Mouse (Mus musculus): Measurements from ENCODE around the gene Tbrg4.

Tbrg4 gene

DNA sequence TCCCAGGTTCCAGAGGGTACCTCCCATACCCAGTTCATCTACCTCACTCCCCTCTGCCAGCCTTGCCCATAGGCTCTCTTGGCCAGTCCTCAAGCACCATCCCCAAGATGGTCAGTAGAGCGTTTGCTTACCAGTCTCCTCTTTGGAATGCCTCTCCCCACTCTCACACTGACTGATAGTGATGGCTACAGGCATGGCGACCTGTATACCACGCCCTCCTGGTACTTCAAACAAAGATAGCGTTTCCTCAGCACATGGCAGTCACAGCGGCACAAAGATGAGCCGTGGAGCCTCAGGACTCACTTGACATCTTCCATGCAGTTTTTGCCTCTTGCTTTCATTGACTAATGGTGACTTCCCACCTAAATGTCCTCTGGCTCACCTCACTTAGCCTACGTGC lies 36.0 kb downstream of the Tbrg4 start:
- no peak for DNase-seq

DNA sequence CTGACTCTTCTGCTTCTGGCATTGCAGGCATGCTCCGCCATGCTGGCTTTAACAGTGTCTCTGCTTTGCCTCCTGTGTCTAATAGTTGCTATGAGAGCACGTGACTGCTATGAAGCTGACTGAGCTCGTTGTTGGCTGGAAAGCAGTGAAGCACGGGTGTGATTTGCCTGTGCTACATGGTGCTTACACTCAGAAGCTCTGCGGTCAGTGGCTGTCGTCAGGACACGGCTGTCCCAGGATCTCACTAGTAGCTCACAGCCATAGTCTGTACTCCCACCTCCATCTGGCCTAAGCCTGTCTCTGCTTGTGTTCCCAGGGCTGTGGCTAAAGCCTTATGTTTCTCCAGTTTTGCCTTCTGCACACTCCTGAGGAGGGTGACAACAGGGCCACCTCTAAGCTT lies 37.6 kb downstream of the Tbrg4 start:
- DNase-seq = no peak

DNA sequence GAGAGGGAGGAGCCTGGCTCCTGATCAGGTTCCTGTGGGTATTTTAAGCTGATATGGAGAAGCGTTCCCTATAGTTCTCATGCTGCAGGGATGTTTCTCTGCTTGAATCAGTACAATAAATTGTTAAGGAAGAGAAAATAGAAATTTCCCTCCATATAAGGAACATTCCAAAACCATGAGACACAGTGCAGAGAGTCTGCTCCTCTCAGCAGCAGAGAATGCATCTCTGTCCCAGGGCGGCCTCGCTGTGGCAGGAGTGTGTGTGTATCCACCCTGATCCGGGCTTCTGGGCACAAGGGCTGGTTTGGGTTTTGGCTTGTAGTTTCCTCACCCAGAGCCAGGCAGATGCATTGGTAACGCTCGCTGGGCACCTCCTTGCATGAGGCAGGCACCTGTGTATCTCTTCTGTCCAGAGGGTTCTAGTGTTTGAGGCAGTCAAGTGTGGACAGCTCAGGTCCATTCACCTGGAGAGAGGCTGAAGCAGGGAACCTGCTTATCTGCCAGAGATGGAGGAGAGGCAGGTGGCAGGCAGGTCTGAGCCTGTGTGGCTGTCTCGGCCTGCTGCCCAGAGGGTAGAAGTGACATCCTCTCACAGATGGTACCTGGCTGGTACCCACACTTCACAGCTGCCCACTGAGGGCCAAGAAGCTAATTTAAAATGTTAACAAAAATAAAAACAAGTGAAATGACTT lies 38.5 kb downstream of the Tbrg4 start:
- DNase-seq = no peak

DNA sequence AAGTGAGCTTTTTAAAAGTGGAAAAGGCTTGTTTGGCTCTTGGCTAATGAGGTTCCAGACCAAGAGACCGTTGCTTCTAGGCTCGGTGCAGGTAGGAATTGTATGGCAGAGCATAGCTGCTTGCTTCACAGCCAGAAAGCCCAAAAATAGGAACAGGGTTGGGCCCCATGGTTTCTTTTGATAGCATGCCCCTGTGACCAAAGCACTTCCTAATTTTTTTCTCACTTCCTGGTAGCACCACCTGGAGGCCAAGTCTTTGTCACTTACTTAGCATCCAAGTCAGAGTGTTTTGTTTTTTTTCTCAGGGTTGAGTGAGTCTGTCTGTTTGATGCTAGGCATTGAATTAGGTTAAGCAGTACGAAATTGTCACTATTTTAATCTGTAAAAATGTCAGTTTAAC lies 39.2 kb downstream of the Tbrg4 start:
- no peak for DNase-seq

DNA sequence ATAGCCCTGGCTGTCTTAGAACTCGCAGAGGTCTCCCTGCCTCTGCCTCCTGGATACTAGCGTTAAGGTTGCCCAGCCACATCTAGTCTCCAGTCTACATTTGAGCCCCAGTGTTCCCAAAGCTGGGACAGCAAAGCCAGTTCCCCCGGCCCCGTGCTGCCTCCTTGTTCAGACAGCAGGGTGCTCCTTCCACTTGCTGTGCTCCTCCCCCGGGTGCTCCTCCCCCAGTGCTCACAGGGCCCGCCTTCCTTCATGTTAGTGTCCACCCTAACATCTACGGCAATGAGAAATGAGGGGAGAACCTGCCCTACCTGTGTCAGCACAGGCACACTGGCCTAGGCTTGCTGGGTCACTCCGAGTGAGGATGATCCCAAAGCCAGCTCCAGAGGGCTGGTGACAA lies 40.1 kb downstream of the Tbrg4 start:
- no peak for DNase-seq

DNA sequence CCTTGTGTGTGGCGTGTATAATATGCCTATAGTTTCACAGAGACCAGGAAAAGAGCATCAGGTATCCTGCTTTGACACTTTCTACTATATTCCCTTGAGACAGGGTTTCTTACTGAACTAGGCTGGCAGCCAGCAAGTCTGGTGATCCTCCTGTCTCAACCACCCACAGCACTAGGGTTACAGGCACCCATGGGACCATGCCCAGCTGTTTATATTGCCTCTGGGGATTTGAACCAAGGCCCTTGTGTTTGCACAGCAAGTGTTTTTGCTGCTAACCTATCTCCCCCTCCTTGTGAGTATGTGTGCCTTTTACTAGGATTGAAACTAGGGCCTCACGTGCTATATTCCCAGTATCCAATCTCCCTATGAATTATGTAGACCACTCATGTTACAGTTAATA lies 44.3 kb downstream of the Tbrg4 start:
- no peak for DNase-seq

DNA sequence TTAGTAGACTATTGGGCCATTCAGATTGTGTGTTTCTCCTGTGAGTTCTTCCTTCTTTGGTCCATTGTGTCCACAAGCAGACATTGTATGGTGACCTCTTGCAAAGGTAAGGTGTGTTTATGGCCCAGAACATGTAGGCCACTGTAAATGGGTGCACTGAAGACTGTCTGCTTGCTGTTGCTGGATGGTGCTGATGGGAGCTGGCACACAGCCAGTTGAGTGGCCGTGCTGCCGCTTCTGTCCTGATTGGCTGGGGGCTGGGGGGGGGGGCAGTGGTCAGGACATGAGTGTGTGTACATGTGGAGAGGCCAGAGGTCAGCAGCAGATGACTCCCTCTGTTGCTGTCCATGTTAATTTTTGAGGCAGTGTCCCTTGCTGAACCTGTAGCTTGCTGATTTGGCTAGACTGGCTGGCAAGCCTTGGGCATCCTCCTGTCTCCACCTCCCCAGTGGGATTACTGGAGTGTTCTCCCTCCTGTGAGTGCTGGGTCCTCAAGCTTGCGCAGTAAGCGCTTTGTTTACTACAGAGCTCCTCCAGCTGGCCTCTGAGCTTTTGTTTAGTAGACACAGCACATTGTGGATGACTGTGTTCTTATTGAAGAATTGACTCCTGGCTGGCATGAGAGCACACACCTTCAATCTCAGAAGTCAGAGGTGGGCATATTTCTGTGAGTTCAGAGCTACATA lies 45.7 kb downstream of the Tbrg4 start:
- no peak for DNase-seq

DNA sequence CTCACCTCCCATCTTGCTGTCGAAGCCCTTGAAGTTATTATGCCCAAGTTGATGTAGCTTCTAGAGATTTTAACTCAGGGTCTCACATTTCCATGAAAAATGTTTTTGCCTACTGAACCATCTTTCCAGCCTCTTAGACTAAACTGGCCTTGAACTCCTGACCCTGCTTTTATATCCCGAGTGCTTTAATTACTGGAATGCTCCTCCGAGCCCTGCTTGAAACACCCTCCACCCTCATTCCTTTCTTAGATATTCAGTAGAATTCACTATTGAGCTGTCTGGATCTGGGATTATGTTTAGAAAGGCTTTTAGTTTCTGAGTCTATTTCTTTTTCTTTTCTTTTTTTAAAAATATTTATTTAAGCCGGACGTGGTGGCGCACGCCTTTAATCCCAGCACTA lies 46.5 kb downstream of the Tbrg4 start:
- no peak for DNase-seq

DNA sequence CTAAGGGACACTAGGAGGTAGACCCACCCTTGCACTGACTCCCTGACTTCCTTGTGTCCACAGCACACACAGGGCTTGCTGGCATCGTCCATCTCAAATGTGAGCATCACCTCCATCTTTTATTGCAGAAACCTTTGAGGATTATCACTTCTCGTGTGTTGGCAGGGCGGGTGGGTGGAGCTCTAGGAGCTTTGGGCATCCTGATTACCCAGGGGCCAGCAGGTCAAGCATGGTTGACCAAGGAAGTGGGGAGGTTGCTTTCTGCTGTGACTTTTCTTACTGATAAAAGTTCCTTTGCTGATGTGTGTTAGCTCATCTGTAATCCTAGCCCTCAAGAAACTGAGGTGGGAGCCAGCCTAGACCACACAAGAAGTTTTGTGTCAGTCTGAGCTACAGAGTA lies 49.7 kb downstream of the Tbrg4 start:
- no peak for DNase-seq

DNA sequence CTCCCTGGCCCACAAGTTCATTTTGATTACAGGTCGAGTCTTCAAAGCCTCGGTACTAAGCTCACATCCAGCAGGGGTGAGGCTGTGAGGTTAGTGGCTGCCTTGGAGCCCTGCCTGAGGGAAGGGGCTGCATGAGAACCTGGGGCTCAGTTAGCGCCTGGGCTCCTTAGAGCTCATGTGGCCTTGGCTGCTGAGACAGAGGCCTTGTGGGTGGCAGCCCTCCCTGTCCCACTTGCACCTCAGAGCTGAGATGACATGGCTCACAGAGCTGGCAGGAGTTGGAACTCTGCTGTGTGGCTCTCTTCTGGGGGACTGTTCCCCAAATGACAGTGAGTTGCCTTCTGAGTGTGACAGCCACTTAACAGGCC lies 56.5 kb downstream of the Tbrg4 start:
- no peak for DNase-seq

DNA sequence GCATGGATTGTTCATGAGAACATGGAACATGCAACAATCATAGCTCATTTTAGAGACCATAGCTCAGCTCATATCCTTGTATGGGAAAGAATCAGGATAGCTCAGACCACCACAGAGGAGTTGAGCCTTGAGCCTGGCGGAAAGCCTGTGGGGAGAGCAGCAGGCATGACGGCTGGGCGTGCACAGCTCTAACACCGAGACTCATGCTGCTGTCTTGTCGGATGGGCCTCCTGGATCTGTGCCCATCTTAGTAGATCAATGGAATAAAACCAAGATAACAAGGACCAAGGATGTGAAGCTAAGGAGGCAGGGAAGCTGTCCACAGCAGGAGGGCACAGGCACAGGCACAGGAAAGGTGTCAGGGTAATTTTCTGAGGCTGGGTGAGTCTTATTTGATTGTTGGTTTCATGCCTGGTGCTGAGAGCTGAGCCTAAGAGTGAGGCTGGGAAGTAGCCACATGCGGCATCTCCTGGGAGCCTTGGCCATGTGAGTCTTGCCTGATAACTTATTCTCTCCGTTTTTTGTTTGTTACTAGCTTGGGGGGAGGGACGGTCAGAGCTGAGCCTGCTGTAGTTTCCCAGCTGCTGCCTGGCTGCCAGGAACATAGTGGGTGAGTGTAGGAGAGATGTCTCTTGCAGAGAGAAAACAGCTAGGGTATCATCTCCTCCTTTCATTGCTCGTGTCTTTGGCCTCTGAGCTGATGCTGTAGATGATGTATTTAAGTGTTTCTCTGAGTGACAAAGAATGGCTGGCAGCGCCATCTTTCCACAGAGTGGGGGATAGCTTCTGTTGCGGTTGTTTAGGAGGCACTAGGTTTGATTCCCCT lies 57.1 kb downstream of the Tbrg4 start:
- peak; percentile 32 for DNase-seq

DNA sequence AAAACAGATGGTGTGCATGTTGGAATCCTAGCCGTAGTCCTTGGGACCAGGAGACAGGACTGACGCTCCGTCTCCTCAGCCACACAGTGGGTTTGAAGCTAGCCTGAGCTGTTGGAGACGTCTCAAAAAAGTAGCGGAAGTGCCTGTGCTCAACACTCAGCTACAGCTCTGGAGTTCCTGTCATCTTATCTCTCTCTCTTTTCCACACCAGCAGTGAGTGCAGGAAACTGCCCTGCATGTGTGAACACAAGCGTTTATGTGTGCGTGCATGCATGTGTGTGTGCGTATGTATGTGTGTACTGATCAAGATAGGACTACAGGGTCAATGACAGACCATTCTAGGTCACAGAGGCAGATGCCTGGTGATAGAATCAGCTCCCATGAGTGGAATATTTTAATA lies 57.9 kb downstream of the Tbrg4 start:
- DNase-seq = no peak

DNA sequence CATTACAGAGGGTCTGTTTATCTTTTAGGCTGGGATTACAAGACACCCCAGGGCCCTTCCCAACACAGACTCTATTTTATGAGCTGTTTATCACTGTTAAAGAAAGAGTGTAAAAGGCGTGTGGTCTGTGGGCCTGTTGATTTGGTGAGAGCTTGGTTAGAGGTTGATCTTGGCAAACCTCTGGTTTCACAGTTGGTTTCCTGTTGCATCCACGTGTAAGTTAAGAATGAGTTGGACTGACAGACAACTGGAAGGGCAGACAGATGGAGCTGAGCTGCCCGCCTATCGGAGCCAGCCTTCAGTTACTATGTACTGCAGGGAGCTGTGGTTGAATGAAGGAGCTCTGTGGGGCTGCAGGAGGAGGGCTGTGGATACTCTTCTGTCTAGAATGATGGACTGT lies 59.4 kb downstream of the Tbrg4 start:
- no peak for DNase-seq

Data from right cerebral cortex, postnatal 14 days (tissue).